Mouse (Mus musculus): ENCODE data around the gene Kcnab2. TPM values are rescaled to one million over a fixed set of nuclear protein-coding genes. Genes with fewer than 3 reads are reported as not detected.

Gene Kcnab2
- polyA plus RNA-seq, 1 experiment from 2014 or later = 19.6 TPM

GRCm38 (mm10) chr4:152457673-152458072 is 20.0 kb downstream of the Kcnab2 start:
- WGBS = 93% methylated on average over 4 of the region's 4 CpGs
- H3K4me3 ChIP-seq (replicated peaks; ENCODE audit: low read length) = no peak overlapping the region
- H3K4me1 ChIP-seq (replicated peaks; ENCODE audit: control insufficient read depth, insufficient read depth, low read length) = peaks cover 9% of the 10 kb centered on the region
- DNase-seq (ENCODE audit: low spot score) (no peak), ATAC-seq (ENCODE audit: low FRiP score) (no peak)
- no peak overlapping the region for H3K9ac ChIP-seq
- no peaks in the 10 kb centered on the region for H3K36me3 ChIP-seq (replicated peaks; ENCODE audit: control insufficient read depth, insufficient read depth)
- H3K9me3 ChIP-seq (ENCODE audit: control insufficient read depth, low read length) = no peaks in the 10 kb centered on the region
- no peak overlapping the region for H3K4me2 ChIP-seq (replicated peaks)
- no peak overlapping the region for H3K27ac ChIP-seq
- no peaks in the 10 kb centered on the region for H3K27me3 ChIP-seq (ENCODE audit: control insufficient read depth, insufficient read depth, low read length)

GRCm38 (mm10) chr4:152456609-152457008 is 21.1 kb downstream of the Kcnab2 start:
- peak; percentile 16; the same call in 1 of the 2 replicates for ATAC-seq (ENCODE audit: low FRiP score)
- 68% methylated on average over 18 of the region's 18 CpGs for WGBS
- Histone ChIP-seq H3K27ac (no peak overlapping the region), H3K9ac (no peak overlapping the region), H3K4me3 (replicated peaks; ENCODE audit: low read length) (no peak overlapping the region), H3K4me2 (replicated peaks) (no peak overlapping the region), H3K27me3 (ENCODE audit: control insufficient read depth, insufficient read depth, low read length) (no peaks in the 10 kb centered on the region), H3K36me3 (replicated peaks; ENCODE audit: control insufficient read depth, insufficient read depth) (no peaks in the 10 kb centered on the region), H3K9me3 (ENCODE audit: control insufficient read depth, low read length) (no peaks in the 10 kb centered on the region), H3K4me1 (replicated peaks; ENCODE audit: control insufficient read depth, insufficient read depth, low read length) (peaks cover 9% of the 10 kb centered on the region)
- no peak for DNase-seq (ENCODE audit: low spot score)

GRCm38 (mm10) chr4:152454153-152454552 is 23.5 kb downstream of the Kcnab2 start:
- Histone ChIP-seq H3K27ac (peak overlapping the region; percentile 64), H3K9ac (no peak overlapping the region), H3K36me3 (replicated peaks; ENCODE audit: control insufficient read depth, insufficient read depth) (no peaks in the 10 kb centered on the region), H3K4me3 (replicated peaks; ENCODE audit: low read length) (no peak overlapping the region), H3K27me3 (ENCODE audit: control insufficient read depth, insufficient read depth, low read length) (no peaks in the 10 kb centered on the region), H3K9me3 (ENCODE audit: control insufficient read depth, low read length) (no peaks in the 10 kb centered on the region), H3K4me2 (replicated peaks) (no peak overlapping the region), H3K4me1 (replicated peaks; ENCODE audit: control insufficient read depth, insufficient read depth, low read length) (peaks cover 9% of the 10 kb centered on the region)
- WGBS = 68% methylated on average over 12 of the region's 12 CpGs
- ATAC-seq (ENCODE audit: low FRiP score) = no peak
- peak; percentile 35 for DNase-seq (ENCODE audit: low spot score)

- WGBS = 18% methylated on average over 10 of the region's 10 CpGs
- Histone ChIP-seq H3K4me2 (replicated peaks) (no peak overlapping the region), H3K4me3 (replicated peaks; ENCODE audit: low read length) (no peak overlapping the region), H3K9ac (no peak overlapping the region), H3K9me3 (ENCODE audit: control insufficient read depth, low read length) (no peaks in the 10 kb centered on the region), H3K27ac (peak overlapping the region; percentile 64; the same call in 1 of the 2 replicates), H3K36me3 (replicated peaks; ENCODE audit: control insufficient read depth, insufficient read depth) (no peaks in the 10 kb centered on the region), H3K27me3 (ENCODE audit: control insufficient read depth, insufficient read depth, low read length) (no peaks in the 10 kb centered on the region), H3K4me1 (replicated peaks; ENCODE audit: control insufficient read depth, insufficient read depth, low read length) (peaks cover 9% of the 10 kb centered on the region)
- ATAC-seq (ENCODE audit: low FRiP score) (no peak), DNase-seq (ENCODE audit: low spot score) (no peak)
These were observed 24.6 kb downstream of the Kcnab2 start for GRCm38 (mm10) chr4:152453079-152453478.

GRCm38 (mm10) chr4:152451371-152451770 is 26.3 kb downstream of the Kcnab2 start:
- Histone ChIP-seq H3K4me2 (replicated peaks) (no peak overlapping the region), H3K27me3 (ENCODE audit: control insufficient read depth, insufficient read depth, low read length) (no peaks in the 10 kb centered on the region), H3K4me1 (replicated peaks; ENCODE audit: control insufficient read depth, insufficient read depth, low read length) (peaks cover 9% of the 10 kb centered on the region), H3K4me3 (replicated peaks; ENCODE audit: low read length) (no peak overlapping the region), H3K27ac (no peak overlapping the region), H3K9me3 (ENCODE audit: control insufficient read depth, low read length) (no peaks in the 10 kb centered on the region), H3K9ac (no peak overlapping the region), H3K36me3 (replicated peaks; ENCODE audit: control insufficient read depth, insufficient read depth) (no peaks in the 10 kb centered on the region)
- 89% methylated on average over 6 of the region's 6 CpGs for WGBS
- no peak for DNase-seq (ENCODE audit: low spot score)
- ATAC-seq (ENCODE audit: low FRiP score) = no peak

- Histone ChIP-seq H3K4me2 (replicated peaks) (no peak overlapping the region), H3K36me3 (replicated peaks; ENCODE audit: control insufficient read depth, insufficient read depth) (no peaks in the 10 kb centered on the region), H3K9me3 (ENCODE audit: control insufficient read depth, low read length) (no peaks in the 10 kb centered on the region), H3K4me3 (replicated peaks; ENCODE audit: low read length) (no peak overlapping the region), H3K4me1 (replicated peaks; ENCODE audit: control insufficient read depth, insufficient read depth, low read length) (peaks cover 2% of the 10 kb centered on the region; the same call in 1 of the 2 replicates), H3K27me3 (ENCODE audit: control insufficient read depth, insufficient read depth, low read length) (no peaks in the 10 kb centered on the region), H3K9ac (no peak overlapping the region), H3K27ac (no peak overlapping the region)
- DNase-seq (ENCODE audit: low spot score) (no peak), ATAC-seq (ENCODE audit: low FRiP score) (no peak)
- WGBS = 71% methylated on average over 8 of the region's 8 CpGs
These were observed 29.0 kb downstream of the Kcnab2 start for GRCm38 (mm10) chr4:152448666-152449018.

GRCm38 (mm10) chr4:152447731-152448665 is 29.7 kb downstream of the Kcnab2 start:
- DNase-seq (ENCODE audit: low spot score) = no peak
- no peaks in the 10 kb centered on the region for H3K36me3 ChIP-seq (replicated peaks; ENCODE audit: control insufficient read depth, insufficient read depth)
- no peaks in the 10 kb centered on the region for H3K27me3 ChIP-seq (ENCODE audit: control insufficient read depth, insufficient read depth, low read length)
- H3K4me3 ChIP-seq (replicated peaks; ENCODE audit: low read length) = no peak overlapping the region
- H3K9ac ChIP-seq = no peak overlapping the region
- H3K9me3 ChIP-seq (ENCODE audit: control insufficient read depth, low read length) = no peaks in the 10 kb centered on the region
- H3K27ac ChIP-seq = no peak overlapping the region
- WGBS = 80% methylated on average over 22 of the region's 22 CpGs
- no peak for ATAC-seq (ENCODE audit: low FRiP score)
- no peaks in the 10 kb centered on the region for H3K4me1 ChIP-seq (replicated peaks; ENCODE audit: control insufficient read depth, insufficient read depth, low read length)
- no peak overlapping the region for H3K4me2 ChIP-seq (replicated peaks)

GRCm38 (mm10) chr4:152446178-152446577 is 31.5 kb downstream of the Kcnab2 start:
- no peak overlapping the region for H3K27ac ChIP-seq
- no peak overlapping the region for H3K9ac ChIP-seq
- no peaks in the 10 kb centered on the region for H3K36me3 ChIP-seq (replicated peaks; ENCODE audit: control insufficient read depth, insufficient read depth)
- H3K9me3 ChIP-seq (ENCODE audit: control insufficient read depth, low read length) = no peaks in the 10 kb centered on the region
- no peaks in the 10 kb centered on the region for H3K27me3 ChIP-seq (ENCODE audit: control insufficient read depth, insufficient read depth, low read length)
- WGBS = 81% methylated on average over 10 of the region's 10 CpGs
- no peaks in the 10 kb centered on the region for H3K4me1 ChIP-seq (replicated peaks; ENCODE audit: control insufficient read depth, insufficient read depth, low read length)
- no peak overlapping the region for H3K4me2 ChIP-seq (replicated peaks)
- DNase-seq (ENCODE audit: low spot score) = no peak
- H3K4me3 ChIP-seq (replicated peaks; ENCODE audit: low read length) = no peak overlapping the region
- ATAC-seq (ENCODE audit: low FRiP score) = no peak

GRCm38 (mm10) chr4:152441536-152441935 is 36.1 kb downstream of the Kcnab2 start:
- H3K4me2 ChIP-seq (replicated peaks) = no peak overlapping the region
- 40% methylated on average over 9 of the region's 9 CpGs for WGBS

More at GRCm38 (mm10) chr4:152441536-152441935, 36.1 kb downstream of the Kcnab2 start:
- Histone ChIP-seq H3K27ac (no peak overlapping the region), H3K9me3 (ENCODE audit: control insufficient read depth, low read length) (no peaks in the 10 kb centered on the region), H3K4me3 (replicated peaks; ENCODE audit: low read length) (no peak overlapping the region), H3K9ac (no peak overlapping the region), H3K36me3 (replicated peaks; ENCODE audit: control insufficient read depth, insufficient read depth) (no peaks in the 10 kb centered on the region), H3K27me3 (ENCODE audit: control insufficient read depth, insufficient read depth, low read length) (no peaks in the 10 kb centered on the region), H3K4me1 (replicated peaks; ENCODE audit: control insufficient read depth, insufficient read depth, low read length) (no peaks in the 10 kb centered on the region)
- ATAC-seq (ENCODE audit: low FRiP score) (no peak), DNase-seq (ENCODE audit: low spot score) (no peak)

All from hindbrain, embryonic 14.5 days (tissue).